Mouse (Mus musculus): ENCODE measurements at regions not wholly inside any gene's neighbourhood (a gene's known extent, or its start where the extent isn't known, plus 50 kb on each side); places are given as distances from the start of the nearest gene placed in this dataset.
"Not testable (repeated sequence)": the region's sequence is repeated elsewhere in the genome, so short reads cannot be mapped to it uniquely, and the experiment has no call there.

DNA sequence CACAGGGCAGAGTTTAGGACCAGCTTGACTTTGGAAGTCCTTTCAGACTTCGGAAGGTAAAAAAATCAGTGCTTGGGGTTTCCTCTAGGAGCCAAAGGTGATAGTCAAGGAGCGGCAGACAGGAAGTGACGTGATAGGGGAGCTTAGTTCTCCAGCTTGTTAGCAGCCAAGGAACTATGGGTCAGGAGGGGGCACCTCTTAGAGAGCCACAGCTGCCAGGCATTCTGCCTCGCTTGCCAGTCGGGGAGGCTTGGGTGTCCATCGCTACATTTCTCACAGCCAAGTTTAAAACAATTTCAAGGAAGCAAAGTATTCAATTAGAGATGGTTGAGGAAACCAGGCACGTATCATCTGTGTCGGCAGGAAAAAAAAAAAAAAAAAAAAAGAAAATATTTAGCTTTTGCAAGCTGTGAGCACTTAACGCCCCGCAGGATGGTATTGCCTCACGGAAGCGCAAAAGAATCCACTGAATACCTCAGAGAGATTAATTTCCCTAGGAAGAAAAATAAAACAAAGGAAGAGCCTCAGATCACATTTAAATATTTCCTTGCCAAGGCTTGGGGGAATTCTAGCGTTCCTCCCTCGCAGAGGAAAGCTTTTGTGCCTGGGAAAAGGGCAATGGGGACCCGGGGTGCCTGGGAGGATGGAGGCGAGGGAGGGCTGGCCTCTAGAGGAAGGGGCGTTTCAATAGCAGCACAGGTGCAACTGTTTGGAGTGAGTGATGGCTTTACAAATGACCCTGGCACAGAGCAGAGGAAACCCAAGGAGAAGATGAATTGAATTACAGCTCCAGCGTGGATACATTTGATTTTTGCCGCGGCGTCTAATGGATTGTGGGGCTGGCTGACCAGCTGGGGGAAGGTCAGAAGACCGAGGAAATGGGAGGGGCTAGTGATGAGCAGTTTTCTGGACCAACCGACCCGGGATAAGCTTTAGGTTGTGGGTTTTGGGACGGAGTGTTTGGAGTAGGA is 261.1 kb upstream of the Nr5a2 start:
- DNase-seq (ENCODE audit: low read depth) = no peak

DNA sequence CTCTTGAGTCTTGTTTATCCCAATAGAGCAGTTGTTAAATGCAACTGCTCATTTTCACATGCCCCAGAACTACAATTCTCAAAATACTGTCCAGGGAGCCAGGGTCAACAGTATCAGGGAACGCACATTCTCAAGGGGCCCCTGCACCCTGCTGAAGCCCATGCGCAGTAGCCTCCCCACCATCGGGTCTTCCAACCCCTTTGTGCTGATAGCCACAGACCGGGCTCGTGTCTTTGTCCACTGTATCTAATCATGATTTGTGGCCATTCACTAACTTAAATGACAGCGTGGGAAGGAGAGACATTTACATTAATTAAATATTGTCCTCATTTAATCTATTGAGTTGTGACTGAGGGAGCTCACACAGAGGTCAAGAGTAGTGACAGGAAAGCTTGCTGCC is 260.0 kb upstream of the Nr5a2 start:
- no peak for DNase-seq (ENCODE audit: low read depth)

DNA sequence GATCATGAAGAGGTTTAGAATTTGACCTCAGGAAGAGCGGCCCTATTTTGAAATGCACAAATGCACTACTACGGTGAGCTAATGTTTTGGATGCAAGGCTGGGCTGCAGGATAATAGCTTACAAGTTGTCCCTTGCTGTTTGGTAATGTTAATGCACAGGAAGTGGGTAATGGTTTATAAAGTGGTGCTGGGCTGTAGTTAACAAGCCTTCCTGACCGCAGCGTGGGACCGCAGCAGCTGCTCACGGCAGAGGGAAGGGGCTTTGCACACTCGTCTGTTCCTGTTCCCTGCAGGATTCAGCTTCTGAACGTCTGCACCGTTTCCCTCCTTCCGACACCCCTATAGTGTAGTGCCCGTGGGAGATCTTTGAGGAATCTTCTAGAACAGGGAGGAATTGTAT is 258.4 kb upstream of the Nr5a2 start:
- no peak for DNase-seq (ENCODE audit: low read depth)

DNA sequence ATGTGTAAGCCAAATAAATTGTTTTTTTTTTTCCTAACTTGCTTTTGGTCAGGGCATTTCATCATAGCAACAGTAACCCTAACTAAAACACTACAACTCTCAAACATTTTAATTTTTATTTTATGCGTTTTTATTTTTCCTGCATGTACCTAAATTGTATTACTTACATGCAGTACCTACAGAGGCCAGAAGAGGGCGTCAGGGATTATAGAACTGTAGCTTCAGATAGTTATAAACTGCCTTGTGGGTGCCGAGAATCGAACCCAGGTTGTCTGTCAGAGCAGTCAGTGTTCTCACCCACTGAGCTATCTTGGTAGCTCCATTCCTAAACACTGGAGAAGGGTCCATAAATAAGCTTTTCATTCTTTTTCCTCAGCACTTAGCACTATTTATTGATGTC is 257.8 kb upstream of the Nr5a2 start:
- no peak for DNase-seq (ENCODE audit: low read depth)

DNA sequence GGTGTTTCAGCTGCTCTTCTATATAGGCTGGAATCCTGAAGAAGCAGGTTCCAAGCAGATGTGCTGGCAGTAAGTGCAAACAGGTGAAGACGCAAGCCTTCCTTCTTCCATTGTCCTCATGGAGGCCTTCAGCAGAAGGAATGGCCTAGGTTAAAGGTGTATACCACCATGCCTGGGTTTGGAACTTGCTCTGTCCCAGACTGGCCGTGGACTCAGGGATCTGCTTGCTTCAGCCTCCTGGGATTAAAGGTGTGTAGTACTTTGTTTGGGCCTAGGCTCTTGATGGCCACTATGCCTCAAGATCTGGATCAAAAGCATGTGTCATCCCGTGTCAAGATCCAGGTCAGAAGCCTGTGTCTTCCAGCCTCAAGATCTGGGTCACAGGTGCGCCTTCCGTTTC is 257.0 kb upstream of the Nr5a2 start:
- DNase-seq (ENCODE audit: low read depth) = no peak

DNA sequence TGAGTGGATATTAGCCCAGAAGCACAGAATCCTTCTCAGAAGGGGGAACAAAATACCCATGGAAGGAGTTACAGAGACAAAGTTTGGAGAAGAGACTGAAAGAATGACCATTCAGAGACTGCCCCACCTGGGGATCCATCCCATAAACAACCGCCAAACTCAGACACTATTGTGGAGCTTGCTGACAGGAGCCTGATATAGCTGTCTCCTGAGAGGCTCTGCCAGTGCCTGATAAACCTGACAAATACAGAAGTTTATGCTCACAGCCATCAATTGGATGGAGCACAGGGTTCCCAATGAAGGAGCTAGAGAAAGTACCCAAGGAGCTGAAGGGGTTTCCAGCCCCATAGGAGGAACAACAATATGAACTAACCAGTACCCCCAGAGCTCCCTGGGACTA is 254.1 kb upstream of the Nr5a2 start:
- DNase-seq (ENCODE audit: low read depth) = not testable (repeated sequence)

DNA sequence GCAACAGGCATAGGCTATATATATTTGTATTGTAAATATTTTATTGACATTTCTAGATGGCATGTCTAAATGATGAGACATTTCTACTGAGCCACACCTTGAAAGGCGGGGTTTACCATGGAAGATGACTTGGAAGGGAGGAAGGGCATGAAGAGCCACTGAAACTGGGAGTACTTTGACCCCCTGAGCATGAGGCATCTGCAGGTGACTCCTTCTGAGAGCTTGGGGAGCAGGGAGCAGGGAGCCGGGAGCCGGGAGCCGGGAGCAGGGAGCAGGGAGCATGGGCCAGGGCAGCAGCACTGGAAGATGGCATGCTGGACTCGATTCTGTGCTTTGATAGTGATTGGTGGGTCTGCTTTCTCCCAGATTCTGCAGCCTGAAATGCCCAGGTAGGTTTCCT is 253.5 kb upstream of the Nr5a2 start:
- no peak for DNase-seq (ENCODE audit: low read depth)

DNA sequence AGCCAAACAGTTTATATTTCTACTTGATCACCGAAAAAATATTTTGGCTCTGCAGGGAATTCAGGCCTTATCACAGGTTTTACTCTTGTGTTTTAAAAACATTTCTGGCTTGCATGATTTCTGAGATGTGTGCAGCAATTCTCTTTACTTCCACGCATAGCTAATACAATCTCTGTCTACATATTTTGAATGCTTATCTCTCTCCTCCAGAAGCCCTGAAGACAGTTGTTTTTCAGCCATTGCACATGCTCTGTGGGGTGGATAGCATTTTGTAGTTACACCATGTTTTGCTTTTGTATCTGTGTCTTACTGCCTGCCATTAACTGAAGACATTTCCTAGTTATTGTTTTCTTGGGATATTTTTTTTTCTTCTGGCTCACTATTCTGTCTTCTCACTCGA is 252.6 kb upstream of the Nr5a2 start:
- DNase-seq (ENCODE audit: low read depth) = no peak

DNA sequence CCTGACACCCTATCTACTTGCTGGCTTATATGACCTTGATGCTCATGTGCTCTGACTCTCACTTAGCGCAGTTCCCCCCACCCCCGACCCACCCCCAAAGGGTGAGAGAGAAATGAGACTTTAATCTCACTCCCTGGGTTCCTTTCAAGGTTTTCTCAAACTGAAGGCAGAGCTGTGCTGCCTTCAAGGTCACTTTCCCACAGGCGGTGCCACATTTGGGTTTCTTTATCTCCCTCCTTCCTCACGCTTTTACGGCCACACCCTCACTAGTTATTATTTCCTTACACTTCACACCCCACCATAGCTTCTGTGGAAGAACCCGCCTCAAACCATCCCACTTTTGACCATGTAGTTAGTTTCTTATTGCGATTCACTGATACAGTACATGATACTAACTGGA is 244.1 kb upstream of the Nr5a2 start:
- peak; percentile 13 for DNase-seq (ENCODE audit: low read depth)

DNA sequence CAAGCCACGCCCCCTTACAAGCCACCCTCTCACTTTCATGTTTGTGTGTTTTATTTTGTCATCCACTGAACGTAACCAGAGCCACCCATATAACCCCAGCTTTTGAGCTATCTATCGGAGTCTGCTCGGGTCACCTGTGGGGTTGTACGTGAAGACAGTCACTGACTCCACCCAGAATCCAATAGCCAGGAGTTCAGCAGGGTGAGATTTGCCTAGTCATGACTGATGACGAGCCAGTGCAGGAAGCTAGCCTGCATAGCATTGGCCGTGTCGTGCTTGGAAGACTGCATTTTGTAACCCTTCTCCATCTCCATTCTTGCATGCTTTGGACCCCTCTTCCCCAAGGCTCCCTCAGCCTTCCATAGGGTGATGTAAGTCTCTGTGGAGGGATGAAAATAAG is 243.3 kb upstream of the Nr5a2 start:
- DNase-seq (ENCODE audit: low read depth) = peak; percentile 14

DNA sequence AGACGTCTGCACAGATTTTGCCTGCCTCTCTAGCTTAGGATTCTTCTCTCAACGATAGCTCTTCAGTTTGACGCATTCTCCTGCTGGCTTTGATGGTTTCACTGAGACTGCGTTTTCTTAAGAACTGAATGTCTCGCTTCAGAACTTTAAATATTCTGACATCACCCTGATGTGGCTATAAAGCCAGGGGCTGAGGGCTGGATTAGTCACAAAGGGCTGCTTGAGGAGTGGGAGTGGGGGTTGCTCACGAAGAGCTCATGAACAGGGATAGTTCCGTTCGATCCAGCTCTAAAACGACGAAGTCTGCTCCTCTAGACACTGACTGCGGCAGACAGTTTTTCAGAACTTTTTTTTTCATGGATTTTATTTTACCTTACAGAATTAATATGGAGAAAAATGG is 240.7 kb upstream of the Nr5a2 start:
- DNase-seq (ENCODE audit: low read depth) = no peak

DNA sequence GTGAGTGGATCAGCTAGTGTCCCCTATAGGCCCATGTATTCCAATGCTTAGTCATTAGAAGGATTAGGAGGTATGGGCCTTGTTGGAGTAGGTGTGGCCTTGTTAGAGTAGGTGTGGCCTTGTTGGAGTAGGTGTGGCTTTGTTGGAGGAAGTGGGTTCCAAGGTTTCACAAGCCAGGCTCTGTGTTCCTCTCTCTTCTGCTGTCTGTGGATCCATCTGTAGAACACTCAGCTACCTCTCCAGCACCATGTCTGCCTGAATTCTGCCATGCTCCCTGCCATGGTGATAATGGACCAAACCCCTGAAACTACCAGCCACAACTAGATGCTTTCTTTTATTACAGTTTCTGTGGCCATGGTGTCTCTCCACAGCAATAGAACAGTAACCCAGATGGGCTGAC is 235.7 kb upstream of the Nr5a2 start:
- no peak for DNase-seq (ENCODE audit: low read depth)

DNA sequence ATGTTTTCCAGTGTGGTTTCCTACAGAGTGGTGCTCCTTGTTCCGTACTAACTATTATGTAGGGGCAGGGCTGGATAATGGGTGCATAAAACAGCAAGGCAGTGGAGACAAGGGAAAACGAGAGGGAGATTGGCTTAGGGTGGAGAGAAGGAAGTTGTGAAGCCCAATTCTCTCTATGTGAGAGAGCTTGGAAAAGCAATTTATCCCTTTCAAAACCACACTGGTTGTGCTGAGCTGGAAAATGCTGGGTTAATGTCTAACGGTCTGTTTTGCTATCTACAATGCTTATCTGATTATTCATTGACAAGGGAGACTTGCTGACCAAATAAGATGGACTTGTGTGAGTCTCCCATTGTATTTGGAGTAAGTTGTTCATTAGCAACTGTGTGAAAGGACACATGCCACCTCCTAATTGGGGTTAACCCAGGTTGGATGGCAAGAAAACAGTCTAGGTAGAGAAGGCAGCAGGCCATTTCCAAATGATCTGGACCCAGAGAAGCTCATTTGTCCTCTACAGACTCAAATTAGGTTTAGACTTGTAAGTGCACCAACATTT is 234.9 kb upstream of the Nr5a2 start:
- no peak for DNase-seq (ENCODE audit: low read depth)

DNA sequence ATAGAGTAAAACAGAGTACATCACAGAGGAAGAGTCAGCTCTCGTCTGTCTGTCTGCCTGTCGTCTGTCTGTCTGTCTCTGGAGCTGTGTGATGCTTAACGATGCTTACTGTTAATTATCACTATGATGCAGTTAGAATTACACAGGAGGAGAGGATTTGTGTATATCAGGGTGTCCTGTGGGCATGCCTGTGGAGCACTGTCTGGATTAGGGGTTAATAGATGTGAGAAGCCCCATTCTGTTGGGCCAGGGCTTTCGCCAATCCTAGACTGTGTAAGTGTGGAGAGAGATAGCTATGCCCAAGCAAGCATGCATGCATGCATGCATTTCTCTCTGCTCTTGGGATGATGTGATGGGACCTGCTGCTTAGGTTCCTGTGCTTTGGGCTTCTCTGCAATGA is 218.0 kb upstream of the Nr5a2 start:
- DNase-seq (ENCODE audit: low read depth) = no peak

DNA sequence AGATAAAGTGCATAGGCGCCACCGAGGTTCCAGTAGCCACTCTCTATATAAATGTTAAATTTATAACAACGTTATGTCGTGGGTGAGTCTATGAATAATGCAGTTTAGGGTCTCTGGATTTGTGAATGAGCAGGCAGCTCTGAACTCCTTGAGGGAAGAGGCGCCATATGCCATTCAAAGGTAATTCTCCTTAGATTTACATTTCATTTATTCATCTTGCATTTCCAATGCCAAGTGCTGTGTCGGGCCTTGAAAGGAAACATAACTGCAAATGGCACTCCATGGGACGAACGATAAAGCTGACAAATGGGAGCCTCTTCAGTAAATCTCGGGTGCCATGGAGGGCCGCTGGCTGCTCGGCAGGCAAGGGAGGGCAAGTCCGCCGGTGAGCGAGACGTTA is 216.4 kb upstream of the Nr5a2 start:
- no peak for DNase-seq (ENCODE audit: low read depth)

DNA sequence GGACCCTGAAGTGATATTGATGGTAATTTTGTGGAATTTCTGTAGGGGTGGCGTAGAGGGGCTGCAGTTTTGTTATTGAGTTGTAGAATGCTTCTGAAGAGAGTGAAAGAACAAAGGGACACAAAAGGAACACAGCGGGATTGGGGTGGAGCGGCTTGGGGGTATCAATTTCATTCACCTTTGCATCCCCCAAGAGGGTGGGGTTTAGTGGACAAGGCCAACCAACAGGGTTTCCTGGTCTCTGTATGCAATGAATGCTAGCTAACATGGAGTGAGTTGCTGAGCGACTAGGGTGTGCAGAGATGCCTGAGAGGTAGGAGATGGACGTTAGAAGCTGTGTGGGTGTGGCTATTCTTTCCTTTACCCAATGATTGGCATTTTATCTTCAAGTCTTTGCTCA is 213.8 kb upstream of the Nr5a2 start:
- DNase-seq (ENCODE audit: low read depth) = no peak

DNA sequence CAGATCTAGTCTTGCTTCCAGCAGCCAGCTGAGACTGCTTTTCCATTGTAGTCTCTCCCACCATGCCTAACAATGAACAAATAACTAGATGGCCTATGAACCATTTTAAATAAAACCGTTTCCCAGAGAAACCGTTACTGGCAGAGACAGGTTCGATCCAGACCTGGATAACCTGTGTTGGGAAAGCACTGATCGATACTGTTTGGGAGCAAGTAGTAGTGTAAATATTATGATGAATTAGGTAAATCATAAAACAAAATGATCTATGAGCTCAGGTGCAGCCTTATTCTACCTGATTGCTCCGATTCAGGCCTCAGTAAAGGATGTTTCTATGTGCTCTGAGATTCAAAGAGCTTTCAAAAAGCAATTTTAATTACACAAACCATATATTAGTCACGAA is 211.9 kb upstream of the Nr5a2 start:
- DNase-seq (ENCODE audit: low read depth) = no peak

DNA sequence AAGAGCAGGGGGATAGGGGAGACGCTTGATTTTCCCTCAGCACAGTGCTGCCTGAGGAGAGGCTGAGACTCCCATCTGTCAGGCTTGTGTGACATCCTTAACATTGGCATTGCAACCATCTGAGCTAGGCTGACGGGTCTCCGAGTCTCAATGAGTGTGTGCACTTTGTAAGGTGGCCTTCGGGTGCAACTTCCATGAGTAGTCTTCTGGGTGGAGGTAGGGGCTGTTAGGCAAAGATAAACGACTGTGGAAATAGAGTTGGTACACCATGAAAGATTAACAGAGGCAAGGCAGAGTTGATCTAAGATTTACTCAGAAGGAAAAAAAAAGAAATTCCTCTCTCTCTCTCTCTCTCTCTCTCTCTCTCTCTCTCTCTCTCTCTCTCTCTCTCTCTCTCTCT is 211.2 kb upstream of the Nr5a2 start:
- no peak for DNase-seq (ENCODE audit: low read depth)

DNA sequence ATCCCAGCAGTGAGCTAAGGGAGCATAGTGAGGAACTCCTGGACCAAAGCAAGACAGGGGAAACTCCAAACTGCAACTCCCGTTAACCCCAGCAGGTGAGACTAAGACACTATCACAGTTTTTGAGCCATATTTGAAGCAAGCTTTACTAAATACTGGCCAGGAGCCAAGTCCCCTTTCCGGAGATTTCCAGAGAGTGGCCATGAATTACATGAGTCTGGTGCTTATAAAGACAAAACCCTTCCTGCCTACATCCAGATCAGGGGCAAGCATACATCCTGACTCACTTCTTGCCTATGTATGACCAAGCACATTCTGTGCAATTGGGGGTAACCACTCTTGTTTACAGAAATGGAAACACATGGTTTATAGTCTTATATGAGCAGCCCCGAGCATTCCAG is 187.6 kb upstream of the Nr5a2 start:
- peak; percentile 77 for DNase-seq (ENCODE audit: low read depth)

DNA sequence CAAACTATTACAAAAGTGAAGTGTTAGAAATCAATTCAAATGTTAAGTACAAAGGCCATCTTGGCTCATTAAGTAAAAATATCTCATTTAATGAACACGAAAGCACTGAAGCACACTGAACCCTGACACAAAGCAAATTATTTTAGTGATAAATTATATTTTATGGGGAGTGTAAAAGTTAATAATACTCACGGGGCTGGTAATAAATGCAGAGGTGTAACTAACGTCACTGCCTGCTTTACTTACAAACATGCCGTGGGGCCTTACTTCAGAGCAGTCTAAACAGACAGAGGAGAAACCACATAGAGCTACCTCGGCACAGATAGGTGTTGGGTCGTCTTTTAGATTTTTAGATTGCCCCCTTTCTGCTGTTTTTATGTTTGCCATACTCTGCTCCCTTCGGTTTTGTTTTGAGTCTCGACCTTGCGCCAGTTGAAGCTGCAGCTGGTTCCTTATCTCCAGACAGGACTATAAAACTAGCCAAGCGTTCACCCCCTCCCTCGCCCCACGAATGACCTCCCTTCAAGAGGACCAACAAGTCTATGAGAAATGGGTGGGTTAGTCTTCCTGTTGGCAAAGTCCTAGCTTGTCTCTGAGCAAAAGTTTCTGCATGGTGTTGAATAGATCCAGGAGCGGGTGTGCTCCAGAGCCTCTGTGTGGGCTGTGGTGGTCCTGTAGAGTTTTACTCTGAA is 181.8 kb upstream of the Nr5a2 start:
- no peak for DNase-seq (ENCODE audit: low read depth)

DNA sequence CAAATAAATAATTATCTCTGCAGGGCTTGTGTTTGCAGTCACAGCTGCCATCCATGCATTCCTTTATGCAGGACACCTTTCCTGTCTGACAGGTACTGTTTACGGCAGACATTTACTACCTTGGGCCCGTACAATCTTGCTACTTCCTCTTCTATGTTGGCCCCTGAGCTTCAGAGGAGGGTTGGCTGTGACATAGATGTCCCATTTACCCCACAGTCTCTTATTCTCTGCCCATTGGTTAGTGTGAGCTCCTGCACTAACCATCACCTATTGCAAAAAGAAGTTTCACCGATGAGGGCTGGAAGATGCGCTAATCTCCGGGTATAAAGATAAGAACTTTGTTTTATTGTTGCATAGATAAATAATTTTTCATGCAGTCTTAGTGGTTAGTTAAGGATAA is 181.1 kb upstream of the Nr5a2 start:
- no peak for DNase-seq (ENCODE audit: low read depth)

DNA sequence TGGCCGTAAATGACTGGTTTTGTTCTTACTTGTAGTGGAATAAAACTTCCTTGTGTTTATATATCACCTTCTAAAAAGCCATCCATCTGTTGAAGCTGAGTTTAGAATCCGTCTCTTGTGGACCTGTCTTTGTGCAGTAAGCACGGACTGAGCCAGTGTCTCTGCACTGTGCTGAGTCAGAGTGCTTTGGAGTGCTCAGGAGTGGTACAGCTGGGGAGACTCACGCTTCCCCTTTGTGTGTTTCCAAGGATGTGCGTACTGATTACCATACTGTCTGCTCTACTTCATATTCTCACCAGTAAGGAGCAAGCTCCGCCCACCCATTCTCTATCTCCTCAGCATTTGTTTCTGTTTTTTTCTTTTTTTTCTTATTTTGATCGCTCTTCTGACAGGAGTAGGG is 175.9 kb upstream of the Nr5a2 start:
- no peak for DNase-seq (ENCODE audit: low read depth)

DNA sequence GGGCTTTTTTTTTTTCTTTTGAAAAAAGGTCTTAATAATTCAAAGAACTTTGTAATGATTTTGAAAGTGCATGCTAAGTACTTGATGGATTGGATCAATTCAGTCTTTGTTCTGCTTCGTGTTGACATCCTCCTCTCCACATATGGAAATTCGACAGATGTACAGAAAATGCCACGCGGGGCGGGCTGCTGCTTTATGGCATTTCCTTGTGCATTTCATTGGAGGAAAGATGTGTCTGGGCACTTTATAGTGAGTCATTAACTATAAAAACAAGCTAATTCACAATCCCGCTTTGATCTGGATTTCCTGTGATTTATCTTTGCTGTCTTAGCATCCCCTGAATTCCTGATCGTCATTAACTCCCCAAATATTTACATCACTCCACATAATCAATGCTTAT is 173.5 kb upstream of the Nr5a2 start:
- DNase-seq (ENCODE audit: low read depth) = no peak

Data from 416B (cell line).